Mouse (Mus musculus) neural tube, embryonic 13.5 days (tissue): ENCODE data around the gene Arhgef19. TPM values are rescaled to one million over a fixed set of nuclear protein-coding genes. Genes with fewer than 3 reads are reported as not detected.

Source experiments
- ATAC-seq: fragments of 200-750 bp; cut with Nextera tagmentation; 2 replicates; pipeline ENCODE4 v1.8.0; 2017; ENCODE audit warnings: low read depth, mild to moderate bottlenecking, moderate TSS enrichment, moderate library complexity
- H3K27ac ChIP-seq: fragments of 300-500 bp; sonication (generic); replicated peaks from 2 replicates; pipeline ENCODE4 v1.5.1; 2015; ENCODE audit warnings: moderate library complexity, mild to moderate bottlenecking, inconsistent platforms
- H3K27me3 ChIP-seq: fragments of 300-500 bp; sonication (generic); 2 replicates; pipeline ENCODE4 v1.6.1; 2015; ENCODE audit warnings: mild to moderate bottlenecking, inconsistent platforms
- H3K36me3 ChIP-seq: fragments of 300-500 bp; sonication (generic); 2 replicates; pipeline ENCODE4 v1.6.1; 2015; ENCODE audit warnings: mild to moderate bottlenecking, inconsistent platforms
- H3K4me1 ChIP-seq: fragments of 300-500 bp; sonication (generic); replicated peaks from 2 replicates; pipeline ENCODE4 v1.6.1; 2015; ENCODE audit warnings: inconsistent platforms
- H3K4me2 ChIP-seq: fragments of 300-500 bp; sonication (generic); 2 replicates; pipeline ENCODE4 v1.6.1; 2015; ENCODE audit warnings: inconsistent platforms, mild to moderate bottlenecking, moderate library complexity
- H3K4me3 ChIP-seq: fragments of 300-500 bp; sonication (generic); 2 replicates; pipeline ENCODE4 v1.5.1; 2015; ENCODE audit warnings: mild to moderate bottlenecking, inconsistent platforms
- H3K9ac ChIP-seq: fragments of 300-500 bp; sonication (generic); 2 replicates; pipeline ENCODE4 v1.6.1; 2015; ENCODE audit warnings: moderate library complexity, mild to moderate bottlenecking, inconsistent platforms
- H3K9me3 ChIP-seq: fragments of 300-500 bp; sonication (generic); 2 replicates; pipeline ENCODE4 v1.6.1; 2016; ENCODE audit warnings: inconsistent platforms
- whole genome bisulfite sequencing: fragments of 180-500 bp; shearing (Covaris S2); methylation state at CpG from one replicate; pipeline ENCODE4 v1.1.7; 2015; 5-methylcytosine and 5-hydroxymethylcytosine counted together
- polyA plus RNA-seq: library from polyadenylated mRNA; unstranded; fragments of >200 nt; fragmentation: Nextera tagmentation; extraction: Ambion mirVana; gene quantifications from 2 replicates; pipeline ENCODE4 v1.2.1, GENCODE M21; 2015

Gene Arhgef19
- 2.1 and 2.2 TPM in 2 replicates for polyA plus RNA-seq

- peaks cover 58% of the 10 kb centered on the region for H3K4me1 ChIP-seq
- H3K9me3 ChIP-seq, result no peaks in the 10 kb centered on the region
- no peaks in the 10 kb centered on the region for H3K36me3 ChIP-seq
- 1% methylated on average over 31 of the region's 31 CpGs for WGBS
- peak; percentile 82 for ATAC-seq
- H3K4me3 ChIP-seq, result peak within 1 kb of the TSS; percentile 36
- no peak within 1 kb of the TSS for H3K27ac ChIP-seq
- H3K4me2 ChIP-seq, result peak within 1 kb of the TSS; percentile 64
- H3K27me3 ChIP-seq, result peaks cover 81% of the 10 kb centered on the region
- peak within 1 kb of the TSS; percentile 58 for H3K9ac ChIP-seq
Measured at GRCm38 (mm10) chr4:141239388-141240125, at the start of gene Arhgef19. TSS of gene Arhgef19 (plus strand) at chr4:141239499.

- peaks cover 49% of the 10 kb centered on the region for H3K36me3 ChIP-seq
- no peak for ATAC-seq
- H3K27ac ChIP-seq, result no peak overlapping the region
- H3K9me3 ChIP-seq, result no peaks in the 10 kb centered on the region
- no peak overlapping the region for H3K4me3 ChIP-seq
- no peak overlapping the region for H3K4me2 ChIP-seq
- 95% methylated on average over 7 of the region's 7 CpGs for WGBS
- H3K9ac ChIP-seq, result no peak overlapping the region
- H3K27me3 ChIP-seq, result no peaks in the 10 kb centered on the region
- peaks cover 15% of the 10 kb centered on the region for H3K4me1 ChIP-seq
Measured at GRCm38 (mm10) chr4:141191294-141191693, 48.0 kb upstream of the Arhgef19 start.

- ATAC-seq, result no peak
- Histone ChIP-seq H3K9me3 (no peaks in the 10 kb centered on the region), H3K4me1 (no peaks in the 10 kb centered on the region), H3K4me3 (no peak overlapping the region), H3K4me2 (no peak overlapping the region), H3K9ac (no peak overlapping the region), H3K36me3 (peaks cover 79% of the 10 kb centered on the region), H3K27ac (no peak overlapping the region), H3K27me3 (no peaks in the 10 kb centered on the region)
- 93% methylated on average over 6 of the region's 6 CpGs for WGBS
Measured at GRCm38 (mm10) chr4:141194553-141194952, 44.7 kb upstream of the Arhgef19 start.

GRCm38 (mm10) chr4:141196981-141197685 is 42.2 kb upstream of the Arhgef19 start:
- no peak overlapping the region for H3K9ac ChIP-seq
- no peak for ATAC-seq

GRCm38 (mm10) chr4:141197686-141198035 is 41.6 kb upstream of the Arhgef19 start:
- ATAC-seq, result no peak
- no peak overlapping the region for H3K4me2 ChIP-seq

More at GRCm38 (mm10) chr4:141196981-141197685, 42.2 kb upstream of the Arhgef19 start:
- 98% methylated on average over 13 of the region's 13 CpGs for WGBS
- no peaks in the 10 kb centered on the region for H3K4me1 ChIP-seq
- H3K4me2 ChIP-seq, result no peak overlapping the region
- H3K27me3 ChIP-seq, result no peaks in the 10 kb centered on the region
- H3K9me3 ChIP-seq, result no peaks in the 10 kb centered on the region
- no peak overlapping the region for H3K27ac ChIP-seq
- peaks cover 87% of the 10 kb centered on the region for H3K36me3 ChIP-seq
- no peak overlapping the region for H3K4me3 ChIP-seq

GRCm38 (mm10) chr4:141200906-141201305 is 38.4 kb upstream of the Arhgef19 start:
- 82% methylated on average over 11 of the region's 11 CpGs for WGBS
- H3K36me3 ChIP-seq, result peaks cover 87% of the 10 kb centered on the region

More at GRCm38 (mm10) chr4:141197686-141198035, 41.6 kb upstream of the Arhgef19 start:
- WGBS, result 92% methylated on average over 9 of the region's 13 CpGs
- Histone ChIP-seq H3K9ac (no peak overlapping the region), H3K4me3 (no peak overlapping the region), H3K27me3 (no peaks in the 10 kb centered on the region), H3K27ac (no peak overlapping the region), H3K4me1 (no peaks in the 10 kb centered on the region), H3K9me3 (no peaks in the 10 kb centered on the region), H3K36me3 (peaks cover 84% of the 10 kb centered on the region)

GRCm38 (mm10) chr4:141202192-141202591 is 37.1 kb upstream of the Arhgef19 start:
- no peak overlapping the region for H3K4me2 ChIP-seq
- no peaks in the 10 kb centered on the region for H3K9me3 ChIP-seq
- H3K4me1 ChIP-seq, result no peaks in the 10 kb centered on the region; the same call in 1 of the 2 replicates
- no peaks in the 10 kb centered on the region for H3K27me3 ChIP-seq
- WGBS, result 94% methylated on average over 6 of the region's 6 CpGs
- ATAC-seq, result no peak
- H3K9ac ChIP-seq, result no peak overlapping the region
- H3K36me3 ChIP-seq, result peaks cover 81% of the 10 kb centered on the region
- H3K4me3 ChIP-seq, result no peak overlapping the region
- H3K27ac ChIP-seq, result no peak overlapping the region

More at GRCm38 (mm10) chr4:141200906-141201305, 38.4 kb upstream of the Arhgef19 start:
- H3K9ac ChIP-seq, result no peak overlapping the region
- H3K9me3 ChIP-seq, result no peaks in the 10 kb centered on the region
- no peaks in the 10 kb centered on the region; the same call in 1 of the 2 replicates for H3K4me1 ChIP-seq
- H3K27ac ChIP-seq, result no peak overlapping the region
- H3K4me3 ChIP-seq, result no peak overlapping the region
- no peak overlapping the region for H3K4me2 ChIP-seq
- ATAC-seq, result no peak
- H3K27me3 ChIP-seq, result no peaks in the 10 kb centered on the region

- peak; percentile 40; the same call in 1 of the 2 replicates for ATAC-seq
Measured at GRCm38 (mm10) chr4:141204580-141205061, 34.7 kb upstream of the Arhgef19 start.

GRCm38 (mm10) chr4:141207081-141207480 is 32.2 kb upstream of the Arhgef19 start:
- H3K4me3 ChIP-seq, result no peak overlapping the region
- no peak overlapping the region for H3K9ac ChIP-seq
- H3K27ac ChIP-seq, result no peak overlapping the region
- H3K27me3 ChIP-seq, result no peaks in the 10 kb centered on the region
- WGBS, result 93% methylated on average over 5 of the region's 5 CpGs
- H3K4me2 ChIP-seq, result no peak overlapping the region
- no peaks in the 10 kb centered on the region for H3K9me3 ChIP-seq
- ATAC-seq, result no peak
- H3K36me3 ChIP-seq, result peaks cover 38% of the 10 kb centered on the region
- peaks cover 6% of the 10 kb centered on the region; the same call in 1 of the 2 replicates for H3K4me1 ChIP-seq

More at GRCm38 (mm10) chr4:141204580-141205061, 34.7 kb upstream of the Arhgef19 start:
- H3K27ac ChIP-seq, result no peak overlapping the region
- H3K4me2 ChIP-seq, result no peak overlapping the region
- no peaks in the 10 kb centered on the region; the same call in 1 of the 2 replicates for H3K4me1 ChIP-seq
- peaks cover 59% of the 10 kb centered on the region for H3K36me3 ChIP-seq
- H3K27me3 ChIP-seq, result no peaks in the 10 kb centered on the region
- H3K9me3 ChIP-seq, result no peaks in the 10 kb centered on the region
- H3K9ac ChIP-seq, result no peak overlapping the region
- 75% methylated on average over 4 of the region's 4 CpGs for WGBS
- H3K4me3 ChIP-seq, result no peak overlapping the region

- H3K36me3 ChIP-seq, result 0 out of 2 replicates have a peak, but pooled peaks cover 8% of the 10 kb centered on the region
- WGBS, result 72% methylated on average over 14 of the region's 14 CpGs
- H3K9me3 ChIP-seq, result no peaks in the 10 kb centered on the region
- H3K4me2 ChIP-seq, result peak overlapping the region; percentile 53
- H3K27ac ChIP-seq, result peak overlapping the region; percentile 70
- peak overlapping the region; percentile 39 for H3K4me3 ChIP-seq
- peak; percentile 30; the same call in 1 of the 2 replicates for ATAC-seq
- no peaks in the 10 kb centered on the region for H3K27me3 ChIP-seq
- peaks cover 25% of the 10 kb centered on the region for H3K4me1 ChIP-seq
- H3K9ac ChIP-seq, result peak overlapping the region; percentile 64
Measured at GRCm38 (mm10) chr4:141210524-141211219, 28.6 kb upstream of the Arhgef19 start.

- H3K27me3 ChIP-seq, result no peaks in the 10 kb centered on the region
- no peak overlapping the region for H3K4me3 ChIP-seq
- H3K36me3 ChIP-seq, result 0 out of 2 replicates have a peak, but pooled peaks cover 6% of the 10 kb centered on the region
- H3K4me2 ChIP-seq, result no peak overlapping the region
- no peak for ATAC-seq
- H3K9ac ChIP-seq, result no peak overlapping the region
- WGBS, result 94% methylated on average over 4 of the region's 4 CpGs
- H3K27ac ChIP-seq, result no peak overlapping the region
- H3K4me1 ChIP-seq, result peaks cover 25% of the 10 kb centered on the region
- H3K9me3 ChIP-seq, result no peaks in the 10 kb centered on the region
Measured at GRCm38 (mm10) chr4:141211646-141212045, 27.7 kb upstream of the Arhgef19 start.
